Comparison of ENCODE assay signal across 13 mouse cellular contexts in the genomic region with DNA sequence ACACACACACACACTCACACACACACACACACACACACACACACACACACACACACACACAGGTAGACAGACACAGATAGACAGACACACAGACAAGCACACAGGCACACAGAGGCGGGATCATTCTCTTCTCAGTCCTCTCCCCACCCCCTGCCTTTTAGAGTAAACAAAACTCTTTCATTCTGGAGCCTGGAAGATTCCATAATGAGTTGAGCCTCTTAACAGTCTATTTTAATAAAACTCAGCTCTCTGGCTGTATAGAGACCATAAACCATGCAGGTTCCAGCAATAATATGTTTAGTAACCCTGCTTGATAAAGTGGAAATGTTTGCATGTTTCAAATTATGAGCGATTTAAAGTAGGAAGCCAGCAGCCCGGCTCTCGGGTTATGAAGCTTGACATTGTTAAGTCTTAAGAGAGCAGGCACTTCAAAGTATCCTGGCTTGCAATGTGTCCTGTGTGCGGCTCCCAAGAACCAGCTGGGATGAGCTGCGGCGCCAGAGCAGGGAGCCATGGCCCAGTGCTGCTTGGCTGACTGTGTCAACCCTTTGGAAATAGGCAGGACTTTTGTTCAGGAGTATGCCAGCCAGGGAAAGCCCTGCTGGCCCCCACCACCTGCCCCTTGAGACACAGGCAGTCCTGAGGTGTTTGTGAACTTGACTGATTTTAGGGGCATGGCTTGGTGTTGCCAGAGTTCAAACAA.
DNase-seq lines count a peak whose midpoint lies in the region; ATAC-seq and TF ChIP-seq lines count a peak whose summit lies in the region.
"Had no signal": no experiment of that assay in that cellular context is flagged by ENCODE, and none has a peak within 500 bp of the region (broad histone marks: within the 10 kb centered on the region; RNA-seq: fewer than 3 reads in every experiment).

No protein-coding gene starts in this region.

- peaks cover 21% of the 10 kb centered on the region for H3K4me1 ChIP-seq in forebrain, embryonic 10.5 days
- H3K4me1 ChIP-seq in forebrain, embryonic 11.5 days (replicated peaks; ENCODE audit: control insufficient read depth, insufficient read depth, low read length), result 0 out of 2 replicates have a peak, but pooled peaks cover 2% of the 10 kb centered on the region
- peaks cover 4% of the 10 kb centered on the region; the same call in 1 of the 2 replicates for H3K4me1 ChIP-seq in embryonic facial prominence, embryonic 14.5 days (ENCODE audit: control insufficient read depth, insufficient read depth, low read length)
- peaks cover 7% of the 10 kb centered on the region; the same call in 1 of the 2 replicates for H3K4me1 ChIP-seq in limb, embryonic 14.5 days (ENCODE audit: control insufficient read depth, insufficient read depth, low read length)

- H3K36me3 ChIP-seq in forebrain, embryonic 10.5 days (replicated peaks), result no peaks in the 10 kb centered on the region
- H3K36me3 ChIP-seq in forebrain, embryonic 11.5 days (ENCODE audit: control insufficient read depth, insufficient read depth, low read length), result no peaks in the 10 kb centered on the region
- no peaks in the 10 kb centered on the region for H3K36me3 ChIP-seq in embryonic facial prominence, embryonic 14.5 days (ENCODE audit: control insufficient read depth, insufficient read depth, low read length)
- H3K36me3 ChIP-seq in limb, embryonic 14.5 days (ENCODE audit: control insufficient read depth, insufficient read depth, low read length), result no peaks in the 10 kb centered on the region

- TF ChIP-seq POLR2A in limb, embryonic 14.5 days (IDR thresholded peaks at IDR 0.05; ENCODE audit: borderline replicate concordance, extremely low read depth, insufficient read depth, insufficient read length), result no peak

- peak overlapping the region; percentile 2; the same call in 1 of the 2 replicates for H3K27ac ChIP-seq in forebrain, embryonic 10.5 days
- H3K27ac ChIP-seq in forebrain, embryonic 11.5 days (ENCODE audit: low read depth, low read length), result no peak overlapping the region
- no peak overlapping the region for H3K27ac ChIP-seq in embryonic facial prominence, embryonic 14.5 days (replicated peaks; ENCODE audit: low read depth, low read length)
- H3K27ac ChIP-seq in limb, embryonic 14.5 days (replicated peaks; ENCODE audit: low read depth, low read length), result peak overlapping the region; percentile 48; the same call in 1 of the 2 replicates
- H3K27ac ChIP-seq: layer of hippocampus, adult 2 months; liver, embryonic 14.5 days had no signal

- H3K4me3 ChIP-seq in forebrain, embryonic 10.5 days, result no peak overlapping the region
- H3K4me3 ChIP-seq in forebrain, embryonic 11.5 days (ENCODE audit: low read depth, low read length), result no peak overlapping the region
- H3K4me3 ChIP-seq in embryonic facial prominence, embryonic 14.5 days (ENCODE audit: low read depth, low read length), result no peak overlapping the region
- no peak overlapping the region for H3K4me3 ChIP-seq in limb, embryonic 14.5 days (replicated peaks; ENCODE audit: low read length)
- H3K4me3 ChIP-seq: layer of hippocampus, adult 2 months had no signal

- WGBS in forebrain, embryonic 10.5 days, result 68% methylated on average over 7 of the region's 7 CpGs
- WGBS in forebrain, embryonic 11.5 days, result 56% methylated on average over 7 of the region's 7 CpGs
- WGBS in embryonic facial prominence, embryonic 14.5 days, result 22% methylated on average over 7 of the region's 7 CpGs
- WGBS in limb, embryonic 14.5 days, result 16% methylated on average over 7 of the region's 7 CpGs

- H3K4me2 ChIP-seq in forebrain, embryonic 11.5 days (ENCODE audit: low read depth, low read length, severe bottlenecking), result no peak overlapping the region
- no peak overlapping the region for H3K4me2 ChIP-seq in embryonic facial prominence, embryonic 14.5 days (ENCODE audit: low read depth, low read length)
- H3K4me2 ChIP-seq in limb, embryonic 14.5 days (replicated peaks; ENCODE audit: low read depth, low read length, severe bottlenecking), result no peak overlapping the region

- no peak overlapping the region for H3K9ac ChIP-seq in forebrain, embryonic 11.5 days (ENCODE audit: low read length)
- no peak overlapping the region for H3K9ac ChIP-seq in embryonic facial prominence, embryonic 14.5 days (ENCODE audit: low read depth, low read length)
- H3K9ac ChIP-seq in limb, embryonic 14.5 days (ENCODE audit: low read depth, low read length, severe bottlenecking), result no peak overlapping the region
- H3K9ac ChIP-seq: liver, embryonic 14.5 days had no signal

- intact Hi-C loops in left cerebral cortex, postnatal 10 days (cut with DNase I), result no loop called here

- DNase-seq in forebrain, embryonic 10.5 days (ENCODE audit: extremely low spot score, low spot score), result no peak
- DNase-seq in forebrain, embryonic 11.5 days (ENCODE audit: low spot score), result no peak
- DNase-seq in left cerebral cortex, postnatal 10 days (ENCODE audit: extremely low spot score in 1 of 2, low spot score in 2 of 2), result peak; percentile 21 to 40
- DNase-seq in left cerebral cortex, adult 11 months (ENCODE audit: low spot score), result no peak
- DNase-seq in embryonic facial prominence, embryonic 14.5 days (ENCODE audit: low spot score), result peak; percentile 42
- DNase-seq in limb, embryonic 14.5 days (ENCODE audit: low spot score), result peak; percentile 44
- DNase-seq in frontal cortex, postnatal 36 days (ENCODE audit: low spot score in 2 of 2), result no peak
- DNase-seq in adrenal gland, adult 18-20 months (ENCODE audit: low spot score in 2 of 2), result no peak
- DNase-seq: adrenal gland, postnatal 14 days; cerebellum, adult 8-10 months; heart, adult 11 months had no signal

- 0 out of 2 replicates have a peak, but pooled peaks cover under 1% of the 10 kb centered on the region for H3K9me3 ChIP-seq in forebrain, embryonic 10.5 days
- H3K9me3 ChIP-seq in forebrain, embryonic 11.5 days (ENCODE audit: control insufficient read depth, low read length), result no peaks in the 10 kb centered on the region; the same call in 1 of the 2 replicates
- H3K9me3 ChIP-seq in embryonic facial prominence, embryonic 14.5 days (ENCODE audit: control insufficient read depth, low read length), result no peaks in the 10 kb centered on the region
- no peaks in the 10 kb centered on the region for H3K9me3 ChIP-seq in limb, embryonic 14.5 days (ENCODE audit: control insufficient read depth, low read length)

- peaks cover 7% of the 10 kb centered on the region; the same call in 1 of the 2 replicates for H3K27me3 ChIP-seq in forebrain, embryonic 10.5 days (ENCODE audit: poor library complexity, severe bottlenecking)
- no peaks in the 10 kb centered on the region for H3K27me3 ChIP-seq in forebrain, embryonic 11.5 days (ENCODE audit: control insufficient read depth, insufficient read depth, low read length)
- H3K27me3 ChIP-seq in embryonic facial prominence, embryonic 14.5 days (replicated peaks; ENCODE audit: control insufficient read depth, insufficient read depth, low read length), result no peaks in the 10 kb centered on the region
- H3K27me3 ChIP-seq in limb, embryonic 14.5 days (ENCODE audit: control insufficient read depth, insufficient read depth, low read length), result no peaks in the 10 kb centered on the region

- no peak for ATAC-seq in forebrain, embryonic 11.5 days (replicated peaks; ENCODE audit: low FRiP score)
- no peak for ATAC-seq in embryonic facial prominence, embryonic 14.5 days (ENCODE audit: low read depth)
- ATAC-seq in limb, embryonic 14.5 days (ENCODE audit: low FRiP score, low read depth), result peak; percentile 55; the same call in 1 of the 2 replicates

Comparison
In these comparisons a context has a peak if more than half of its experiments do, and no peak if none do; other contexts are left out.
1. DNase-seq: peak in left cerebral cortex, postnatal 10 days (2 of 2), embryonic facial prominence, embryonic 14.5 days (single experiment) and limb, embryonic 14.5 days (single experiment); none in forebrain, embryonic 10.5 days (single experiment), forebrain, embryonic 11.5 days (single experiment), left cerebral cortex, adult 11 months (single experiment), frontal cortex, postnatal 36 days (0 of 2) and adrenal gland, adult 18-20 months (0 of 2).
2. H3K27ac ChIP-seq: peak in forebrain, embryonic 10.5 days (single experiment) and limb, embryonic 14.5 days (single experiment); none in forebrain, embryonic 11.5 days (single experiment) and embryonic facial prominence, embryonic 14.5 days (single experiment).